Mouse (Mus musculus) liver, postnatal 0 days (tissue): ENCODE results near the gene Agmat.

Experiments
- CTCF ChIP-seq: sonication (generic); IDR thresholded peaks from 2 replicates; pipeline ENCODE4 v1.5.1; 2016; ENCODE audit warnings: antibody characterized with exemption, low read depth
- EP300 ChIP-seq: IDR thresholded peaks from 2 replicates; pipeline ENCODE4 v1.6.1; 2016; ENCODE audit warnings: antibody characterized with exemption, low read depth, mild to moderate bottlenecking

GRCm38 (mm10) chr4:141763476-141763875 lies 17.0 kb downstream of the Agmat start:
- no peak for TF ChIP-seq EP300
- TF ChIP-seq CTCF = no peak
